Mouse (Mus musculus) naive thymus-derived CD4-positive, alpha-beta T cell, adult 2 months (primary cell): ENCODE results near the gene Pkp1.

Source experiments
- DNase-seq: peaks from one replicate; pipeline ENCODE4 v3.0.0-alpha.2; 2011; ENCODE audit warnings: low read depth

Pkp1 gene

DNA sequence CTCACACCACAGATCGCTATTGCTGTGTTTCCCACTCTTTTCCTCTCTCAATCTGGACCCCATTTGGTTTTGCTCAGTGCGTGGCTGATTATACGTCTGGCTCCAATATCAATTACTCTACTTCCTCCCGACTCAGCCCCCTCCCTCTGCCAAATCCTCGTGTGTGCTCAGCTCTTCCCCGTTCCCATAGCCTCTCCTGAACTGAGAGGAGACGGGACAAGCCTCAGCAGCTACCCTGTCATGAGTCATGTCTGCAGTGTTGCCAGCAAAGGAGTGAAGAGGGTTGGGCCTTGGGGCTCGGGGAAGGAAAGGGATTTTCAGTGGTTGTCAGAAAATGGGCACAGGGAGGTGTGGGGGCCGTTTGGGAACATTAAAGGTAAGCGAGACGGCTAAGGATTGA, 12.3 kb downstream of the Pkp1 start:
- DNase-seq: no peak

GRCm38 (mm10) chr1:135899991-135900515, 19.0 kb downstream of the Pkp1 start:
- DNase-seq: no peak

DNA sequence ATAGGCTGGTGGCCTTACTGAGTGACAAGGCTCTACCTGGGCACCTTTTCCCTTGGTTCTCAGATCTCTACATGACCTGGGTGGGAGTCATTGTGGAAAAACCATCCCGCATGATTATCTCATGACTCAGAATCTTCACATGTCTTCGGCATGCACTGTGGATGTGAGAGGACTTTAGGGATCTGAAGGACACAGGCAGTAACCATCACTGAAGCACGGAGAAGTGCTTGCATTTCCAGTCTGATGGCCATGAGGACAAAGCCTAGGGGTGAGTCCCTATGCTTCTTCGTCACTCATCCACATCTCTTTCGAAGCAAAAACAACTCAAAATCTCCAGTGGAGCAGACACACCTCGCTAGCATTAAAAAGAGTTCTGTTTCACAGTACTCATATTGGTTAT, 19.7 kb downstream of the Pkp1 start:
- no peak for DNase-seq

GRCm38 (mm10) chr1:135895367-135895766, 23.6 kb downstream of the Pkp1 start:
- no peak for DNase-seq

DNA sequence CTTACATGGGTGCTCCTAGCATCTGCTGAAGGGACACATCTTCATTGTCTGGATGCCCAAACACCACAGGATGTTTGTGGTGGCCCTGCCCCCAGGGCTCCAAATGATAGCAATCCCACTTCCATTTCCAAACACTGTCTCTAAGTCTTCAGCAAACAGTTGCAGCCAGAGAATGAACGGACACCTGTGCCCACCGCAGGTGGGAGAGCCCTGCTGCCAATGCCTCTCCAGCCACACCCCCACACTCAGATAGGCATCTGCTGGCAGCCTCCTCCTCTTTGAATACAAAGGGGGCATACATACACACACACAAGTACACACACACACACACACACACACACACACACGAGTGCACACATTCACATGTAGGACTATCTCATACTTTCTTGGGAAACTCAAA, 25.6 kb downstream of the Pkp1 start:
- no peak for DNase-seq

DNA sequence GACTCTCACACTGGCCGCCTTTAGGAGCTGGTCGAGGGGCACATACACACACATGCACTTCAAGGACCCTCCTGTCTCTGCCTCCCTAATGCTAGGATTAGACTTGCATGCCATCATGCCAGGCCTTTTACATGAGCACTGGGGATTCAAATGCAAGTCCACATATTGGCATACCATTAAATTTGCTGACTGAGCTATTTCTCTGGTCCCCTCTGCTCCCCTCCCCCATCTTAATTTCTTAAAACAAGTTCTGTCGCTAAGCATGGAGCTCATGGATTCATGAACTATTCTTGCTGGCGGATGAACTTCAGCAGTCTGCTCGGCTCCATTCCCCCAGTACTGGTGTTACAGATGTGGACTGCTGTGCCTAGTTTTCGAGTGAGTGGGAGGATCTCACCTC, 26.2 kb downstream of the Pkp1 start:
- DNase-seq: no peak

GRCm38 (mm10) chr1:135892233-135892632, 26.8 kb downstream of the Pkp1 start:
- no peak for DNase-seq

DNA sequence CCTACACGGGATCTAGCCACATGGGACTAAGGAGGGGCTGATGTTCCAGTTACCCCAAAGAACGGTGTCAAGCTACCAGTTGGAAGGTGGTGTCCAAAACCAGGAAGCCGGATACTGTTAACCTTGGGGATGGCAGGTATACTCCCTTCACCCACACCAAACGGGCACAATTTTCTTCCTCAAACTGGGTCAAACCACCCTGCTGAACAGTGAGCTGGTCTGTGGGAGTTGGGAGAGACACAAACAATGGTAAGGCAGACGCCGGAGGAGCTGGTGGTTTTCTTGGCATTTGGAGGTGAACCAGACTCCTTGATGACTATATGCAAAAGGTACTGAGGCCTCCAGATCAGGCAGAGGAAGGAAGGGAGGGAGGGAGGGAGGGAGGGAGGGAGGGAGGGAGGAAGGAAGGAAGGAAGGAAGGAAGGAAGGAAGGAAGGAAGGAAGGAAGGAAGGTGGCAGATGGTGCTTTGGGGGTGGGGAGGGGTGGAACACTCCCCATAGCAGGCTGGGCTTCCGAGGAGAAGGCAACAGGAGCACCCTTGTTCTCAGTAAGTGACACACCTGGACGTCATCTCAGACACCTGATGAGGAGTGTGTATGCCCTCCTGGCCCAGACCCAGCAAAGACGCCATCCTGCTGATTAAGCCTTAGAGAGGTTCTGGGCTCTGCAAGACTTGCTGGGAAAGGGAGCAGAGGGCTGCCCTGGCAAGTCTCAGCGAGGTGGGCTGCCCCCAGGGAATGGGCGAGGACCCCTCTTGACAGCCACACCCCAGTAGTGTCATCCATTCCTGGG, 27.4 kb downstream of the Pkp1 start:
- DNase-seq: no peak

DNA sequence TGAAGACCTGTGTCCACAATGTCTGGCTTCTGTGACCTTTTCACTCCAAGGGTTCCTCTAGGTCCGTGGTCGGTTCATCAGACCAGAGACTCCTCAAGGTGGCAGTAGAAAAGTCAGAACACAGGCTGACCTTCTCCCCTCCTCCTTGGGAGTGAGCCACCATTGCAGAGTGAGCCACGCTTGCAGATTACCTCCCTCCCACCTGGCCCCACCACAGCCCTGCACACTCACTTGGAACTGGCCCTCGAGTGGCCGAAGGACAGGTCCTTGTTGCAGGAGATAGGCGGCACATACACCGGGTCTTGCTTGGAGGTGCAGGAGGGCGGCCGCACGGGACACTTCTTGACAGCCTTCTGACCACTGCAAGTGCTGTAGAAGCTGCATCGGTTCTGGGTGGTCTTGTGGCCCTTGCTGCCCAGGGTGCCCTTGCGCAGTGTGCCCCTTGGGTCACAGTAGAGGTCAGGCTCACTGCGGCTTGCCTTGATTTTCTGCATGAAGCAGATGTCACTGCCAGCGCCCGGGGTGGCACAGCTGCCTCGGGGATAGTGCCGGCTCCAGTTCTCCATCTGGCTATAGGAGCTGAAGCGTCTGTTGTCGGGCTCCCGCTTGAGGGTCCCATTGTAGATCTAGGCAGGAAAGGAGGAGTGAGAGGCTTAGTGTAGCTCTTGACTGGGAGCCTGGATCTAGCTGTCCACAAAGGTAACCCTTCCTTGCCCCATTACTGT, 29.4 kb downstream of the Pkp1 start:
- DNase-seq: no peak

DNA sequence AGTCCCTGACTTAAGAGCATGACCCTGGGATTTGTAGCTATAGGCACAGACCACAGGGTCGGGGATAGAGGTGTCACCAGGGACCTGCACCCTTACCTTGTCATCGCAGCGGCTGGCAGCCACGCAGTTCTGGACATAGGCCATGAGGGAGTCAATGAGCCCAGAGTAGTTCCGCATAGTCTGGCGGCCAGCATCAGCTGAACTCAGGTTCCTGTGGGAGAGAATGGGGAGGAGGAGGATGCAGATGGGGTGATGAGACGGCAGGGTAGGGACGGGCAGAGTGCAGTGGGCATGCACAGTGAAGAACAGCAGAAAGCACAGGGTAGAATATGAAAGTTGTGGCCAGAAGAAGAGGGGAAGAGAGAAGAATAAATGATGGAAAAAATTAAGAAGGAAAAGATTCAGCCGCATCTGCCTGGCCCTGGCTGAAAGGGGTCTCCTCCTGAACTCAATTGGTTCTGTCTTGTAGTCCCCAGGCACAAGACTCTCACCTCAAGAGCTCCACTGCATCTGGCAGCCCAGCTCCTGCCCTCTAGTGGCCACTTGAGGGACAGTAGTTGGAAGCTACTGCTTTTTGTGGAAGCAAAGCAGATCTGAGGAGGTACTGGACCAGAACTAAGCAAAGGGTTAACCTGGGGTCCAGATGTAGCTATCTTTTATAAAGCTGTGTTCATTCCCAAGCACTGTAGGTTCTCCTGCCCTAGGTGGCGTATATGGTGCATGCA, 36.5 kb downstream of the Pkp1 start:
- peak; percentile 51 for DNase-seq

GRCm38 (mm10) chr1:135877248-135877647, 41.8 kb downstream of the Pkp1 start:
- no peak for DNase-seq

- DNase-seq: peak; percentile 20
Observed at GRCm38 (mm10) chr1:135872991-135873390, 46.0 kb downstream of the Pkp1 start.

- no peak for DNase-seq
Observed at GRCm38 (mm10) chr1:135868570-135868969, 50.4 kb downstream of the Pkp1 start.

- DNase-seq: peak; percentile 56
Observed at GRCm38 (mm10) chr1:135865518-135866194, 53.4 kb downstream of the Pkp1 start.

DNA sequence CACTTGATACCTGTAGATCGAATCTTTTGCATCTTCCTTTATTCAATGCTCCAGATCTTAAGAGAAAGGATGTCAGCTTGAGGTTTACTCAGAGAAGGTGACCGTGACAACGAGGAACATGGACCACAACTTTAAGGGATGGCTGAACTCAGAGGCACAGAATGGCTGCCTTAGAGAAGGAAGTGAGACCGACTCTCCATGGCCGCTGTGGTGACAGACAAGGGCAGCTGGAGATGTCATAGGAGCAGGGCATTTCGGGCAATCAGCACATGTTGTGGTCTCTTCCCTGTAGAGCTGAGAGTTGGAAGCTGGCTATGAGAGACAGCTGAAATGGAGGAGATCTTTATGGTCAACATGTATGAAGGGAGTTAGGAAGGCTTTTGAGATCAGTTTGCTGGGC, 54.2 kb downstream of the Pkp1 start:
- DNase-seq: no peak

- no peak for DNase-seq
Observed at GRCm38 (mm10) chr1:135863786-135864335, 55.1 kb downstream of the Pkp1 start.

- DNase-seq: no peak
Observed at GRCm38 (mm10) chr1:135862561-135862960, 56.4 kb downstream of the Pkp1 start.

DNA sequence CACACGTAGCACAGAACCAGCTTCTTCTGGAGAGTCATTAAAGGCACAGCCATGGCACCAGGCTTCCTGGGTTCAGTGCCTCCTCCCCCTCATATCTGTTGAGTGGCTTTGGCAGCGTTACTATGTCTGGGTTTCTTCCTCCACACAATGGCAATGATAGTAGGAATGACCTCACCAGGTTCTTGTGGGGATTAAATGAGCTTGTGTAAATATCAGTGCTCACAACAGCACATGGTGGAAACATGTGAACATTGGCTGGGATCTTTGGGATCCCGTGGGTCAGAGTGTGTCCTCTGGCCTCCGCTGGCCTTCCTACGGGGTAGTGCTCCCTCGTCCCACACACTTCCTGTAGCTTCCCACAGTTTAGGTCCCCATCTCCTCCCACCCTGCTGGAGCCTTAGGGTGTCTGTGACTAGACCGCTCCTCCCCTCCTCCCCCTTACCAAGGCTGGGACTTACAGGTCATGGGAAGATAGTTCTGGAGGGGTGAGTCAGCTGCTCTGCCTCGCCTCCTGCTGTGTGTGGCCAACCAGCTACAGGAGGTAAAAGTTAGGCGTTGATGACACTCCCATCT, 56.9 kb downstream of the Pkp1 start:
- DNase-seq: no peak

- DNase-seq: no peak
Observed at GRCm38 (mm10) chr1:135861091-135861490, 57.9 kb downstream of the Pkp1 start.

DNA sequence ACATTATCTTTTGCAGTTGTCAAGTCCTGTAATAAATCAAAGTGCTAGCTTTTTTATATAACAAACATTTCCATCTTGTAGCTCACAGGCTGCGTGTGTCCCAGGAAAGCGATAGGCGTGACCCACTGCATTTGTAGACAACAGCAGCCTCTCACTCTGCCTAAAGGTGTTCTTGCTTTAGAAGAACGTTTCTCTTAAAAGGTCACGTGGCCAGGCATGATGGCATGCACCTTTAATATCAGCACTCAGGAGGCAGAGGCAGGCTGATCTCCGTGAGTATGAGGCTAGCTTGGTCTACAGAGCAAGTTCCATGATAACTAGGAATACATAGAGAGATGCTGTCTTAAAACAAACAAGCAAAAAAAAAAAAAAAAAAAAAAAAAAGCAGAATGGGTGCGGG, 60.5 kb downstream of the Pkp1 start:
- no peak for DNase-seq

GRCm38 (mm10) chr1:135857137-135857775, 61.8 kb downstream of the Pkp1 start:
- DNase-seq: no peak
